Mouse (Mus musculus) ES-CJ7 (cell line): Measurements from ENCODE around the gene Cuta.

ENCODE experiments used
- DNase-seq: peaks from one replicate; pipeline ENCODE4 v3.0.0; 2011; ENCODE audit warnings: low read depth, low spot score

The Cuta gene

GRCm38 (mm10) chr17:26956309-26956708 is 16.9 kb upstream of the Cuta start:
- no peak for DNase-seq

DNA sequence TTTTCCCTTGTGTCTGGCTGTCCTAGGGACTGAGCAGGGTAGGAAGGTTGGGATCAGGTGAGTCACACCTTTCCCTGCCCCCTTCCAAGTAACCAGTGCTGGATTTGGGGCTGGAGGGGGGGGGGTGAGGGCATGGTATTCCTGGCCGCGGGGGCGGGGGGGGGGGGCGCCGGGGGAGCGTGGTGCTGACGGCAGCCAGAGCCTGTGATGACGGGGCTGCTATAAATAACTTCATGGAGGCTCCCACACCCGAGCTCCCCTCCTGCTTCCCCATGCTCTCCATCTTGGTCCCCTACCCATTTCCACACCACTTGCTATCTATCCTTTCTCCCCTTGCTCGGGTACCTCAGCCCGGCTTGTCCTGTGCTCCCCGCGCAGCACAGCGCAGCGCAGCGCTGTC is 14.4 kb upstream of the Cuta start:
- DNase-seq = no peak

GRCm38 (mm10) chr17:26953201-26953600 is 13.8 kb upstream of the Cuta start:
- no peak for DNase-seq

DNA sequence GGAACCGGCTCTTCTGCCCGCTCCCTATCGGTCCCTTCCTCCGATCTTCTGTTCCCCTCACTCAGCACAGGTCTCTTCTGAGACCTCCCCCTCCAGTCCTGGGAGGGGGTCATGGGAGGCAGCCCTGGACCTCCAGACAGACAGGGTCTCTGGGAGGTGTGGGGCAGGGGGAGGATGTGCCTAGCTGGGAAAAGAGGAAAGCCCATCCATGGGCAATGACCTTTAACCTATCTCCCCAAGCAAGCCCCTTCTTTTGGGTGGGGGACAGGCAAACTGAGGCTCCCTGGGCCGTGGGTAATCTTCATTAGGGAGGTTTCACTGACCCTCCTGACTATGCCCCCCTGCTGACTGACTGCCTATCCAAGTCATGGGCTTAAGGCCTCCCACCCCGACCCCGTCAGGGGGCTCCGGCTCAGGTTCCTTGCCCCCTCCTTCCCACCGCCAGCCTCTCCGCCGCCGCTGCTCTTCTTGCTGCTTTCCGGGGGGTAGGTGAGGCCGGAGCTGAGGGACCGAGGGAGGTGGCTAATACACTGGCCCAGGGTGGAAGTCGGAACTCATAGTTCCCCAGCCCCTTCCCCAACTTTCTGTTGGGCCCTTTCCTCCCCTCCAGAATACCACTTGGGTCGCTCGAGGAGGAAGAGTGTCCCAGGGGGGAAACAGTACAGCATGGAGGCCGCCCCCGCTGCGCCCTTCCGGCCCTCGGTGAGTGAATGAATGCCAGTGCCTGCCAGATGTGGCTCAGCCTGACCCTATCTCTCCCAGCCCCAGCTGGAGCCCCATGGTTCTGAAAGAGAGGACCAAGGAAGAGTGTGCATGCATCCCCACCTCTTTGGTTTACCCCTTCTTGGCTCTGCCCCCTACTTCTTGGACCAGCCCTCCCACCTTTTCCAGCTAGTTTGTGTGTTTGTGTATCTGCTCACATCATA is 12.8 kb upstream of the Cuta start:
- no peak for DNase-seq

- peak; percentile 63 for DNase-seq
Observed at GRCm38 (mm10) chr17:26951406-26951805, 12.0 kb upstream of the Cuta start.

DNA sequence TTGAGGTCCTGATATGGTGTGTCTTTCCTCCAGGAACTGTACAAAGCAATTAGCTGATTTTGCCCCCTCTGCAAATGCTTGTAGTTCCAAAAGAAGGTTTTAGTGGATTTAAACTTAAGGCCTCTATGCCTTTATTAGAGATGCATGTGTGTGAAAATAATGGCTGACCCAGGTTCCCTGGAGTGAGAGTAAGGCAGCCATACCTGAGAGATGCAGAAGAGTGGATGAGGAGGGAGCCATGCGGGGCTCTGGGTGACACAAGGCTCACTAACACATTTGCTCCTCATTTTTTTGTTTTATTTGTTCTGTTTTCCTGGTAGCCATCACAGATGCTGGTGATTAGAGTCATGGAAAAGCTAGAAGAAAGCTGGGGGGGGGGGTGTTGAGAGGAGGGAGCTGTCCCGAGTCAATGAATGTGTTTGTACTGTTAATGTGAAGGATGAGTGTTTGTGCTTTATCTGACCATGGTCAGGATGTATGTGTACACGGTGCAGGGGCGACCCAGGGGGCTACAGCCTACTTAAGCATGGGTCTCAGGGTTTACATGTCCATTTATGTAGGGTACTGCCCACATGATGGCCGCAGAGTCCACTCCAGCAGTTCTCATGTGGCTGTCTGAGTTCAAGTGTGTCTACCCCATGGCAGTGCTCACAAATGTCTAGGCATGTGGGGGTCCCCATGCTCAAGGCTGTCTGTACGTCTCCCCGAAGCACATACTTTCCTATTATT is 11.4 kb upstream of the Cuta start:
- no peak for DNase-seq

DNA sequence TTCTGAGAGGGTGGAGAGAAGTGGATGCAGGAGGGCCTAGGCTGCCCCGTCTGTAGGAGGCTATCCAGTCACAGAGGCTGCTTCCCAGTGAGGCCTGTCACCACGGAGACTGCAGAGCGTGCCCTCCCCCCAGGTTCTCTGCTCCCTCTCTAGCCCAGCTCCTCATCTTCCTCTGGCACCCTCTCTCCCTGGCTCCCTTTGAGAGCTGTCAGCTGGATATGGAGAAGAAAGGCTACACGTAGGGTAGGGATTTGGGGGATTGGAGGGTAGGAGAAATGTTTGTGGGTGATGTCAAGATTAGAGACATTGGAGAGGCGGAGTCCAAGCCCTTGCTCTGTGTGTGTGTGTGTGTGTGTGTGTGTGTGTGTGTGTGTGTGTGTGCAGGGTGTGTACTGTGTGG is 10.5 kb upstream of the Cuta start:
- DNase-seq = no peak

DNA sequence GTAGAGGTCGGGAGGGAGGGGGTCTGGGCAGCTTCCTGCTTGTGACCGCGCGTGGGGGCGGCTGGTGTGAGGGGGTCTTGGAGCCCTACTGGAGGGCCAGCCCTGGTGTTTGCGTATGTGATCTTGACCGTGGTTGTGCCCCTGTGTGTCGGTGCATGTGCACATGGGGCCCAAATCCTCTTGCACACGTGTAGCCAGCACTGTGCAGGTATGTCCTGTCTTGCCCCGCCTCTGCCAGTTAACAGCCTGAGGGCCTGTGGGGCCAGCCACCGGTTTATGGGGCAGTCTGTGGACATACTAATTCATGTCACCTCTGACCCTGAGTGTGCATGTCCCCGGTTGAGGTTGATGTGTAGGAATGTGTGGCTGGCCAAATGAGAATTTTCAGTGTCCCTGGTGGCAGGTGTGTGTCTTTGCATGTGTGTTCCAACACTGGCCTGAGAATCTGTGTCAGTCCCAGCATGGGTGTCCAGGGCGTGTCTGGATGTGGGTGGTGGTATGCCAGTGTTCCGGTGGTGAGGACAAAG is 9.7 kb upstream of the Cuta start:
- peak; percentile 72 for DNase-seq

DNA sequence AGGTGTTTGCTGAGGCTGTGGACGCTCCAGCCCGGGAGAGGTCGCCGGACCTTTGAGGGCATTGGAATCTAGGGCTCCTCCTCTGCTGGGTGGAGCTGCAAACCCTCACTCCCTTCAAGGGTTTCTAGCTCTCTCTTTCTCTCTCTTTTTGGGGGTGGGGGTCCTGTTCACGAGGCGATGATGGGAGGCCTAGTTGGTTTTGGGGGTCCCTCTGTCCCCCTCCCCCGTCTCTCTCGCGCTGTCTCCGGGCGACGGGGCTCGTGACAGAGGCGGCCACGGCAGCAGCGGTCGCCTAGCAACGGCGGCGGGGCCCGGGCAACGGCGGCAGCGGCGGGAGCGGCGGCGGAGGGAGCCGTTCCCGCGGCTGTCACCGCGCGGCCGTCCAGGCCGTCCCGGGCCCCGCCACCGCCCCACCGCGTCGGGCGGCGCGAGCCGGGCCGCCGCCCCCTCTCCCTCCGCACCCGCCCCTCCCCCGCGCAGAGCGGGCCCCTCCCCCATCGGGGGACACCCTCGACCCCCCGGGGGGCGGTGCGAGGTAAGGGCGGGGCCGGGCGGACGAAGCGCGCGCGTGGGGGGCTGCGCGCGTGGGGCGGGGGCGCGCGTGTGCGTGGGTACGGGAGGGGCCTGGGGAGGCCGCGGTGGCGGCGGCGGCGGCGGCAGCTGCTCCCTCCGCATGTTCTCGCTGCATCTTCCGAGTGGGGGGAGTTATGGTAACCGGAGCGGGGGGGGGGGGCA is 9.1 kb upstream of the Cuta start:
- peak; percentile 24 for DNase-seq

- no peak for DNase-seq
Observed at GRCm38 (mm10) chr17:26947231-26948100, 8.1 kb upstream of the Cuta start.

DNA sequence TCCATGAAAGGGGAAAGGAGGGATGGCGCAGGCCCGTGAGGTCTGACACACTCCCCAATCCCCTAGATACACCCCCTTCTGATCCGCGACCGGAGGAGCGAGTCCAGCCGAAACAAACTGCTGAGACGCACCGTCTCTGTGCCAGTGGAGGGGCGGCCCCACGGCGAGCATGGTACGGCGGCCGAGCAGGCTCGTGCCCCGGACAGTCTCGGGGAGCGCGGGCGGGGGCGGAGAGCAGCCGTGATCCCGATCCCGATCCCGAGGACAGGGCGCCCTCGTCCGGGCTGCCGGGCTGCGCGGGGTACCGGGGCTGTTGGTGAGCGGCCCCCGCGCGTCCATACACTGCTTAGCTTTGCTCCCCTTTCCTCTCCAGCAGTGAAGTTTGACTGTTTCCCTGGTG is 7.2 kb upstream of the Cuta start:
- DNase-seq = peak; percentile 34

- no peak for DNase-seq
Observed at GRCm38 (mm10) chr17:26945824-26946495, 6.6 kb upstream of the Cuta start.

GRCm38 (mm10) chr17:26941841-26942570 is 2.6 kb upstream of the Cuta start:
- no peak for DNase-seq

- DNase-seq = no peak
Observed at GRCm38 (mm10) chr17:26941031-26941789, 1.8 kb upstream of the Cuta start, which contains the start of gene Syngap1. Gene Syngap1, plus strand, starts transcription at chr17:26941253.

DNA sequence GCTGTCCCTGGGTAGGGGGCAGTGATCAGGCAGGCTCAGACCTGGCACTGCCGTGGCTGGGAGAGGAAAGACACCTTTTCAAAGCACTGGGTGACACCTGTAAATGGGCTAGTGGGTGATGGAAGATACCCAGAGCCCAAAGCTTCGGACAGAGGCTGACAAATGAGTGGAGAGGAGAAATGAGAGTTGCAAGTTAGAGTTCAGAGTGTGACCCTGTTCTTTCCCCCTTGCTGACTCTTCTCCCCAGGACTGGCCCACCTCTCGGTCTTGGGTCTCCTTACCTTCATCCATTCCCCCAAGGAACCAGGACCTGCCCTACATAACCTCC is 568 bp upstream of the Cuta start:
- no peak for DNase-seq

GRCm38 (mm10) chr17:26938731-26939130 is 638 bp downstream of the Cuta start:
- DNase-seq = no peak

DNA sequence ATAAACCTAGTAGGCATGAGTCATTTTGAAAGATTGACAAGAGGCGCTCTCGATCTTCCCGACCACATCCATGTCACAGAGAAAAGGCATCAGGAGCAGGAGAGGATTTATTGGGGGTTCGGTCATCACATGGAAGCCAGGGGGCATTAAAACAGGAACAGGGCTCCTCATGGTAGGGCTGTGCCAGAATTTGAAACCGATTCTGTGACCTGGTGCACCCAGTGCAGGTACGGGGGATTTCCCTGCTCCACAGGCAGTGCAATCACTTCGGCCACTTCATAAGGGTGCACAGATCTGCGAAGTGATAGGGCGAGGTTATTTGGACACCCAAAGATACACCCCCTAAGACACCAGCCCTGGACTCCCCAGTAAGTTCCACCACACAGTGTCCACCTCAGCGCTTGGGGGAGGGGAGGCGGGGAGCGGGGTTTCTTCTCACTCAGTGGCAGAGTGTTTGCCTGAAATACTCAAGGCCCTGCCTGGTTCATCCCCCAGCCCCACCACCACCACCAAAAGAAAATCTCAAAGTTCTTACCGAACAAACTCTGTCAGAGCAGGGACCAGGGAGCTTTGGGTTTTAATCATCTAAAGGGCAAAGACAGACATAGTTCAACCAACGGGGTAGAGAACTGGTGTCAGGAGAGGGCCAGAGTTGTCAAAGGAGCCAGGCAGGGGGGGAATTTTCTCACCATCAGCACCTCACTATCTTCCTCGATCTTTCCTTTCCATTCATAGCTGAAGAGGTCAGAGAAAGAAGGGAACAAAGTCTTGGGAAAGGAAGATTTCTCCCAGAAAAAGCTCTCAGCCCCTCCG is 1.3 kb downstream of the Cuta start:
- no peak for DNase-seq
